Mouse (Mus musculus) cerebellum, adult 2 months (tissue): ENCODE results near the gene Itga11.
A peak's percentile ranks its signal among the peaks of the same experiment; 100 is the strongest.

ENCODE experiments used
- CTCF ChIP-seq: fragments of 200-500 bp; IDR thresholded peaks from 2 replicates; pipeline ENCODE4 v1.5.1; 2011; ENCODE audit warnings: low read depth, mild to moderate bottlenecking, control low read depth, low read length, moderate library complexity, borderline replicate concordance; ENCODE audit not compliant: insufficient read depth
- POLR2A ChIP-seq: fragments of 200-500 bp; IDR thresholded peaks from 2 replicates; pipeline ENCODE4 v1.6.1; 2011; ENCODE audit warnings: low read length, control low read depth, borderline replicate concordance; ENCODE audit not compliant: insufficient read depth

- TF ChIP-seq CTCF: peak; percentile 24; the same call in 1 of the 2 replicates
- TF ChIP-seq POLR2A: no peak
Observed at GRCm38 (mm10) chr9:62782976-62783781, 105.6 kb downstream of the Itga11 start.
